Mouse (Mus musculus) lung, postnatal 36 days (tissue): ENCODE data around the gene Dll3.
"Not testable (repeated sequence)": the region's sequence is repeated elsewhere in the genome, so short reads cannot be mapped to it uniquely, and the experiment has no call there.

Source experiments
- DNase-seq: peaks from one replicate; pipeline ENCODE4 v3.0.0; 2022; ENCODE audit warnings: mixed read lengths

The Dll3 gene

GRCm38 (mm10) chr7:28243943-28244342 lies 58.1 kb downstream of the Dll3 start:
- not testable (repeated sequence) for DNase-seq
